Mouse (Mus musculus) neutrophil, adult 65 days (primary cell): ENCODE data around the gene Cgnl1. TPM values are rescaled to one million over a fixed set of nuclear protein-coding genes. Genes with fewer than 3 reads are reported as not detected.

Experiments
- total RNA-seq: library from RNA; stranded (reverse); gene quantifications from 2 replicates; pipeline ENCODE4 v1.2.4, GENCODE M21; 2023

Cgnl1 gene
- total RNA-seq = 1.2 and 1.9 TPM in 2 replicates

DNA sequence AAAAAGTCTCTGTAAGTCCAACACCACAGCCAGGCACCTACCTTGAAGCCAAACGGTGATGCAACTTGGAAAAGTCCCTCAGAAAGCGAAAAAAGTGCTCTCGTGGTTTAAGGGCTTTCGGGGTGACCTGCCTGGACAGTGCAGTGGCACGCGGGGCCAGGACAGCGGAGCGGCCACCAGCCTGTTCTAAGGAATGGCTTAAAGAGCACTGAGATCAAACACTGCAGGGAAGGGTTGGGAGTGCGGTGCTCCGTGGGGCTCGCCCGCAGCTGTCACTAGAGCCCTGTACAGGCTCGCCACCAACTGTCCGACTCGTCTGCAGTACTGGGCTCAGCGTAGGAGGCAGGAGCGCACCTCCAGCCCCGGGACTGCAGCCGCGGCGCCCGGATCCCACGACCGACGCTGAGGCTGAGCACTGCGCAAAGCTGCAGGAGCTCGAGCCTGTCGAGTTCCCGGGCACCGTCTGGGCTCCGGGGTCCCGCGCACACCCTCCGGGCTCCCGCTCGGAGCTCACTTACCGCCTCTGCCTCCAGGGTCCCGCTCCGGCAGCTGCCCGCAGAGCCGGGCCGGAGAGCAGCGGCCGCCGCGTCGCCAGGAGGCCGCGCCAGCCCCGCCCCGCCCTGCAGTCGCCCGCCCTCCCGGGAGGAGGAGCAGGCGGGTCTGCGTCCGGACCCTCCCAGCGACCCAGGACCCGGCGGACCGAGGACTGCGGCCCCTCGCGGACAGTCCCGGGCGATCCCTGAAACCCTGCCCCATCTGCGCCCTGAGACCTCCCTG, at the start of gene Cgnl1:
Cgnl1 (minus strand) TSS at position 612 of the 777 bp plus-strand sequence.

DNA sequence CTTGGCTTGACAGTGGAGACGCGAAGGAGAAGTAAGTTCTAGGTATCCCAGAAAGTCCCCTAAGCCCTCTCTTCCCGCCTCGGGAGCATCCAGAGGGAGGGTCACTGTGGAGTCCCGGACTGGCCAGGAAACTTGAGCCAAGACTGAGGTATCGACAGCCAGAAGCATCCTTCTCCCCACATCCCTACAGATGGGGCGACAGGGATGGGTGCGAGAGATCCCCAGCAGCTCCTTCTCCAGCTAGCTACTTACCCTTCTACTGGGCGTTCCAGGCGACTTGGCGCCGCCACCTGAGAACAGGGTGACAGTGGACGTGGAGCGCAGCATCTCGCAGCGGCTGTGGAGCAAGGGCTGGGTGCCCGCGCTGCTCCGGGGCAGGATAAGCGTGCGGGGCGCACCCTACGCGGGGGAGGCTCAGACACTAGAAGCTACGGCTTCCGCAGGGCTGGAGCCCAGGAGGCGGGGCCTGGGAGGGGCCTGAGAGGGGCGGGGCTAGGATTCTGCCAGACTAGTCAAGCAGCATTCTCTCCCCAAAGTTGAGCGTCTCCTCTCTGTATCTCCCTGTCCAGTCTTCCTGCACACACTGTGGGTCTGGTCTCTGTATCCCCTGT, 179.4 kb downstream of the Cgnl1 start, which contains the start of gene Myzap:
Myzap (minus strand) TSS at position 423 of the 611 bp plus-strand sequence.

Other genes starting within 250 kb of the Cgnl1 start
- gene Myzap, start 179.2 kb downstream of the Cgnl1 start, total RNA-seq = 0.23 and 0.35 TPM in 2 replicates